Mouse (Mus musculus) c-Kit-positive CD71-negative TER-119-negative erythroid progenitor cells, embryonic 14.5 days (primary cell): ENCODE results near the gene Rufy2.
"Not testable (repeated sequence)": the region's sequence is repeated elsewhere in the genome, so short reads cannot be mapped to it uniquely, and the experiment has no call there.

Experiments
- DNase-seq: peaks from one replicate; pipeline ENCODE4 v3.0.0-alpha.2; 2013; ENCODE audit warnings: low read depth

Rufy2 gene

DNA sequence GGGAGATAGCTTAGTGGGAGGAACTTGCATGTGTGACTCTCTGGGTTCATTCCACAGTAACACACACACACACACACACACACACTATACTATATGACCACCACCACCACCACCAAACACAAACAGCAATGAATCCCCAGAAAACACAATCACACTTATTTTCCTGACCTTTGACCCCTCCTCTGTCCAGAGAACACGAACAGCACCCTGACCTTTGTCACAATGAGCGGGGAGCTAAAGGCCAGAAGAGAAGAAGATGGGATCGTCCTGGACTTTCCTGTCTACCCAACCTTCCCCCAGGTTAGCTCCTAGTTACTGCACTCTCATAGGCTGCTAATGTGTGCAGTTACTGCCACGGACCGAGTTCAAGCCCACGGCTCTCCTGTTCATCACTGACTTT is 72.0 kb downstream of the Rufy2 start:
- DNase-seq, result no peak

DNA sequence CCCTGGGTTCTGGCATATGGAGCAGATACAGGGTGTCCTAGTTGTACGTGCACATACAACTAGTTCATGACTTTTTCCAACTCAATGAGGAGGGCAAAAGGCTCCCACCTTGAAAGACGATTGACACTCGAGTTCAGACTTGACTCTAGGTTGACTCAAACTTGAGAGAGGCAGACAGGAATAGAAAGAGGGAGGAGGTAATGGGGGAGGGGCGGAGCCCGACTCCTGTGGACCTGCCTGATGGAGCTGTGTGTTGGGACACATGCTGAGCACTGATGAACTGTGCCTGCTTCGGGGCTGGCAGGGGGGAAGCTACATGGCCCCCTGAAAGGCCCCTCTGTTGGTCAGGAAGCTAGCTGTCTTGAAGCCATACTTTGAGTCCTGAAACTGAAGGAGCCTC is 73.0 kb downstream of the Rufy2 start:
- DNase-seq, result no peak

DNA sequence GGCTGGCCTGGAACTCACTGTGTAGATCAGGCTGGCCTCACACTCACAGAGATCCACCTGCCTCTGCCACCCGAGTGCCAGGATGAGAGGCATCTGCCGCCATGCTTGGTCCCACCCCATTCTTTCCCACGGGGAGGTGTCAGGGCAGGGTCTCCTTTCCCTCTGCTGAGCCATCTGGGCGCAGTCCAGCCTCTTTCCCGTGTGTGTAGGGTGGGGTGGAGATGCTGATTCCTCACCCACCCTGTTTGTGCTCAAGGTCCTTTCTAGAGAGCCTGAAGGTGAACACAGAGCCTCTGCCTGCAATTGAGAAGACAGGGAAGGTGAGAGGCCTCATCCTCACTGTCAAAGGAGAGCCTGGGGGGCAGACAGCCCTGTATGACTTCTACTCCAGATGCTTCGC is 74.0 kb downstream of the Rufy2 start:
- not testable (repeated sequence) for DNase-seq

DNA sequence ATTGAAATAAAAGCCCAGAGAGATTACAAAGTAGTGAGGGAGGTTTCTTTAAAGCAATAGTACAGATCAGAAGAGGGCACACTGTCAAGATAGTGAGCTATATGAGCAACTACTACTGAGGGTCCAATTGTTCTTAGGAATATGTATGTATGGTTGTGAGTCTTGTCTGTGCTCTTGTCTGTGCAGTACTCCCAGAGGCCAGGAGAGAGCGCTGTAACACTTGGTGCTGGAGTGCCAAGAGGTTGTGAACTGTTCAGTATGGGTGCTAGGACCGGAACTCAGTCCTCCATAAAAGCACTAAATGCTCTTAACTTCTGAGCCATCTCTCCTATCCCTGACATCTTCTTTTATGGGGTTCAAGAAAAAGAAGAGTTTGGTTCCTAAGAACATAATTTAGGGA is 74.6 kb downstream of the Rufy2 start:
- no peak for DNase-seq

DNA sequence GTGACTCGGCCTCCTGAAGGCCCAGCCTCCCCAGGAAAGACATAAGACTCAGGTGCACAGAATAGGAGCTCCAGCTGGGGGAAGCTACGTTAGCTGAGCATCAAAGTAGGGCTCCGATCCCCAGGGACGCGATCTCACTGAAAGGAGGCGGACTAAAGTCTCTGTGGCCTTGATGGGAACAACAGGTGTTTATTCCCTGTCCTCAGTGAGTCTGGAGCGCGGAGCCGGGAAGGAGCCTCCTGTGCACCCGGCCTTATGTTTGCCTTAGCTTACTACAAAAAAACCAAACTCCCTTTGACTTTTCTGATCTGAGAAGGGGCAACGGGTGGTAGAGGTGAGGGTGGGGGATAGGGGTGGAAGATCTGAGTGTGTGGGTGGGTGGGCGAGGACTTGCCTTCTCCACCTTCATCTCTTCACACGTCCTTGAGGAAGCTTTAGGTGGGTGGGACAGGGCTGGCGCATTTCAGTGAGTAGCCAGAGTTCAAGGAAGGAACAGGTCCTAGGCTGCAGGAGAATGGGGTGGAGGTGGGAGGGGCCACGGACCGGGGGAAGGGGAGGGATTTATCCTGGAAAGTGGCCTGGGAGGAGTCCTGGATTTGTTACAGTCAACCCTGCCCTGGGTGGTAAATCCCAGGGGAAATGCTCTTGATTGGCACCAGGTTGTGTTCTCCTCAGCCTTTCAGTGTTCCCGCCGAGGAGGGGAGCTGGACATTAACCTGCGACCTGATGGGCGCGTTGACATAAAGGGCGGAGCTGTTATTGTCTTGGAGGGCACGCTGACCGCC is 77.1 kb downstream of the Rufy2 start:
- no peak for DNase-seq

DNA sequence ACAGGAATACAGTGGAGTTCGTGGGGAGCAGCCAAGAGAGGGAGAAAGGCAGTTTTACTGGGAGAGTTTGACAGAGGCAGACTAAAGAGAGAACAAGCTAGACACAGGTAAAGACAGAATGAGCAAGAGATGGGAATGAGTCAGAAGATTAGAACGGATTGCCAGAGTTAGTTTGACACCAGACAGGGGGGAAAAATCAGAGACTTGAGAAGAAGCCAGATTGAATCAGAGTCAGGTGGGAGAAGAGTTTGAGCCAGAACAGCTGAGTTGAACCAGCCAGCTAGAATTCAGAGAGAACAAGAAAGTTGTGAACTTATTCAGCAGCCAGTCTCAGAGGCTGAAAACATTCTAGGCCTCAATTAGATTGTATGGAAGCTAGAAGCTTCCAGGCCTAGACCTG is 79.8 kb downstream of the Rufy2 start, which contains the start of gene Pbld1:
Gene Pbld1 (plus strand): TSS at position 301 of the 400 bp plus-strand sequence.
- no peak for DNase-seq

DNA sequence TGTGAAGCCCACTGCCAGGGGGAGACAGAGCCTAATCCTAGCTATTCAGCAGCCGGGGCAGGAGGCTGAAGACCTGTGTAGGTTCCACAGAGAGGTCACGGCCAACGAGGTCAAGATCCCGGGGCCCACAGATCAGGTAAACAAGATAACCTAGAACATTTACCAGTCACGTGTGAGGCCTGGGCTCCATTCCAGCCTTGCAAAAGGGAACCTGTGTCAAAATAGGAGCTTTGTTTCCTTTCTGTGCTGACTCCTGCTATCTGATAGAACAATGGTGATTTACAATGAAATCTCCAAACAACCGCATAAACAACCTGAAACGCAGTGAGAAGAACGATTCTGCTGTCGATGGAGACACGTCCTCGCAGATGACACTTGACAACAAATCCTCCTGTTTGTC is 80.4 kb downstream of the Rufy2 start:
- no peak for DNase-seq

DNA sequence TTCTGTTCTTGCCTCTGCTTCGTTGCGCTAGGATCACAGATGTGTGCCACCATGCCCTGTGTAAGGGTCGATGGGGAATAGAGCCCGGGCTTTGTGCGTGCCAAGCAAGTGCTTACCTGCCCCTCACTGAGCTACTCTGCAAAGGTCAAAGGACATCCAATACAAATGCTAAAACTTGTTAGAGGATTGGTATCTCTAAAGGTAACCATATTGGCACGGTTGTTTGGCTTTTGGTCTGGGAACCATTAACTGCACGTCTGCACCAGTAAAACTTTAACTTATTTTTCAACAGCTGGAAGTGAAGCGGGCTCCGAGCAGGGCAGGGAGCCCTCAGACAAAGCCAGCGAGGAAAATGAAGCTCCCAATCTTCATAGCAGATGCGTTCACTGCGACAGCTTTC is 81.2 kb downstream of the Rufy2 start:
- no peak for DNase-seq

DNA sequence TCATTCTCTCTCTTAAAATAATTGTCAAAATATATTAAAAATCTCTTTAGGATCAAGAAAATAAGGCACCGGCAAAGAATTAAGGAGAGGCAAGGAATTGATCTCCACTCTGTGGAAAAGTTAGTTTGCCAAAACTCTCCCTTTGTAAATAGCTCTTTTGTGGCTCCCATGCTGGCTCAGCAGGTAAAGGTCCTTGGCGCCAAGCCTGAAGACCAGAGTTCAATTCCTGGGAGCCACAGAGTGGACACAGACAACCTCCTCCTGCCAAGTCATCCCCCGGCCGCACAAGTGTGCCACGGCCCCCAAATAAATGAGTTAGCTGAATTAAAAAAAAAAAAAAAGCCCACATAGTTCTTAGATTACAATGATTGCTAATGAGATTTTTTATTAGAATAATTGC is 82.7 kb downstream of the Rufy2 start:
- no peak for DNase-seq

DNA sequence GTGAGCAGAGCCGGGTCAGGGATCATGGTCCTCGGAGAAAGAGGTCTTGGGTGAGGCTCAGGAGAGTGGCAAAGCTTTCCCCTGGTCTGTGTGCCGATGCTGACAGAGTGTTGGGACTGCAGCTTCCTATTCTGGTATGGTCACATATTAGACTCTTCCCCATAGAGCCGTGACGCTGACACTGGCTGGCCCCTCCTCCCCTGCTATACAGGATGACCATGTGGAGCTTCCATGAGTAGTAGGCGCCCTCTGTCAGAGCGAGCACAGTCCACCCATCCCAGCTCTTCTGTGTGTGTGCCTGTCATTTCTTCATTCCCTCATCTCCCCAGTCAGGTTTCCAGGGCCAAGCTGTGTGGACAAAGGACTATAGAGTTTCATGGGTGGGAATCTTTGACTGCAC is 83.3 kb downstream of the Rufy2 start:
- no peak for DNase-seq

DNA sequence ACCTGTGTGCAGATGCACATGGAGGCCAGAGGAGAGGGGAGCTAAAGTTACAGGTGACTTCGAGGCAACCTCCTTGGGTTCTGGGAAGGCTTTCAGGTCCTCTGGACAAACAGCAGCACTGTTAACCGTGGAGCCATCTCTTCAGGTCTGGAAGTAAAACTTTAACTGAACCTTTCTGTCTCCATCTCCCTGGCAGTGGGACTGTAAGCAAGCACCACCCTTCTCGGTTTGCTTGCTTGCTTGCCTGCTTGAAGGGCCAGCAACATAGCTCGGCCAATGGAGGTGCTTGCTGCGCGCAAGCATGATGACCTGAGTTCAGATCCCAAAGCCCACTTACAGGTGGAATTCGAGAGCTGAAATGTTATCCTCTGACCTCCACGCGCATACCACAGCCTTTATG is 84.5 kb downstream of the Rufy2 start:
- no peak for DNase-seq

DNA sequence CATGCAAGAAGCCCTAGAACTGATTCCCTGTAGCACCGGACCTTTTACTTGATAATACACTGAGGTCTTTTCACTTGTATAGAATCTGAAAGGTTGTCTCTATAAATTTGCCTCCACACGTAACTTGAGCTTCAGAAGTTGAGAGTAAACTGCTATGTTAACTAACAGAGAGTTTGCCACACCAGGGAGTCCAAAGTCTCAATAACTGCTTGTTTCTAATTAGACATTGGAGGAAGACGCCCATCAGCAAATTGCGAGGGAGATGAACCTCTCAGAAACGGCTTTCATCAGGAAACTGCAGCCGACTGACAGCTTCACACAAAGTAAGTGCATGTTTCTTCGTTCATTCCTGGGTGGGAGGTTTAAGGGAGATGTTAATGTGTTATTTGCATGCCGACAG is 85.5 kb downstream of the Rufy2 start:
- DNase-seq, result no peak

DNA sequence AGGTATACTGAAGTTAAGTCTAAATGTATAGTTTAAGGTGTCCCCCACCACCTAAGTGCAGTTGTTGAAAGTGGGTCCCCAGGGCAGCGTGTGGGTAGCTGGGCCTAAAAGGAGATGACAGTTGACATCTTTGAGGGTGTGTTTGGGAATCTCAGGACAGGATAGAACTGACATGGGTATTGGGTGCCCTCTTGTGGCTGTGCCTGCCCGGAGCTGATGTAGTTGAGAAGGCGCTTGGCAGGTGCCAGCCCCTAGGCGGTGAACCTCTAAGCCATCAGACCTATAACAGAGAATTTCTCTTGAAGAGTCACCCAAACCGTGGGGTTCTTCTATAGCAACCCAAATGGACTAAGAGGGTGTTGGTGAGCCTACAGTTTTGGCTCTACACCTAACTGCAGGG is 86.0 kb downstream of the Rufy2 start:
- DNase-seq, result peak; percentile 29
